Mouse (Mus musculus) gastrocnemius, adult 2 months (tissue): Measurements from ENCODE around the gene Cyp1b1. TPM values are rescaled to one million over a fixed set of nuclear protein-coding genes. Genes with fewer than 3 reads are reported as not detected.

ENCODE experiments used
- DNase-seq: peaks from one replicate; pipeline ENCODE4 v3.0.0; 2022
- H3K27ac ChIP-seq: fragments of 200-600 bp; 2 replicates; pipeline ENCODE4 v1.8.1; 2022; ENCODE audit warnings: mild to moderate bottlenecking
- H3K4me3 ChIP-seq: fragments of 200-600 bp; 2 replicates; pipeline ENCODE4 v1.8.1; 2022; ENCODE audit warnings: mild to moderate bottlenecking, moderate library complexity
- CTCF ChIP-seq: fragments of 200-600 bp; IDR thresholded peaks from 2 replicates; pipeline ENCODE4 v1.8.1; 2022; ENCODE audit warnings: antibody characterized with exemption, mild to moderate bottlenecking, moderate library complexity
- intact Hi-C: fragments of 180-260 bp; cut with DNase I; formaldehyde crosslinking; loops from one replicate; pipeline ENCODE4 v1.15.1; 2025
- long read RNA-seq, 2 experiments: library from polyadenylated mRNA; stranded (forward); transcript quantifications; one replicate each; pipeline ENCODE4 v2.0.0; 2021
- total RNA-seq, 2 experiments: library from RNA; stranded (reverse); gene quantifications; 2 replicates each; pipeline ENCODE4 v1.2.3; 2021

The Cyp1b1 gene
- total RNA-seq, result under 1 TPM; 0.59 to 0.64 TPM
- long read RNA-seq, experiment 1, full-length matches to known transcripts, result 1 of 2 reads
- long read RNA-seq, experiment 1, partial matches to known transcripts, result 1 of 2 reads
- long read RNA-seq, experiment 1, other reads (novel, unspliced or antisense), result 0 of 2 reads
- long read RNA-seq, experiment 2, partial matches to known transcripts, result 1 of 1 reads
- long read RNA-seq, experiment 2, other reads (novel, unspliced or antisense), result 0 of 1 reads

DNA sequence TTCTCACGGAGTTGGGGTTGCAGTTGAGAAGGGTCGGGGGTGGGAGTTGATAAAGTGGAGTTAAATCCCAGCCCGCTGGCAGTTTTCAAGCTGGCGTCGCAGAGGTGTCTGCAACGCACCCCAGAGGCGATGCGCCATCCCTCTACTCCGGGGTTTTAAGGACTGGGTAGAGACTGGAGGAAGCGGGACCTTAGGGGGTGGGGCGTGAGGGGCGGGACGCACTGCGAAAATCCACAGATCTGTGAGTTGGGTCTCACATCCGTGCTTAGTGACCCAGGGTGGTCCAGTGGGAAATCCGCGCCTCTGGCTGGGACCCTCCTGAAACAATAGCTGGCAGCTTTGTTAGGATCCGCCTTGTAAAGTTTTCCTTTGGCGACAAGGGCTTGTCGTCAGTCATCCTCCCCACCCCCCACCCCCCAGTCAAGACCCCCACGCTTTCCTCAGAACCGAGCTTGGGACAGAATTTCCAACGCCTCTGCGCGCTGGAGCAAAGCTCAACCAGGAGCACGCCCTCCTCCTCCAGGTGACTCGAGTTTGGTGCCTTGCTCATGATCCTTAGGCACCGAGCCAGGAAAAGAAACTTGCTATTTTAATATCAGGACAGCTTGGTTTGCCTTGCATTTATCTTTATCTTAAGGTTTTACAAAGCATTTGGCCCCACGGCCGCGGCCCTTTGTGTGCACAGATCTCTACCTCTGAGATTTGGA lies at the start of gene Cyp1b1:
Gene Cyp1b1, minus strand, starts transcription at position 131 of the 707 bp plus-strand sequence.
- DNase-seq, result peak; percentile 20
- H3K27ac ChIP-seq, result 0 out of 2 replicates have a peak within 1 kb of the TSS, but pooled peaks have one; percentile 44
- peak within 1 kb of the TSS; percentile 66 for H3K4me3 ChIP-seq
- intact Hi-C loops, result loop anchor here (5.0 kb wide), 2 partner anchors 53 to 122 kb away; no protein-coding TSS in a partner anchor
- TF ChIP-seq CTCF, result no peak

DNA sequence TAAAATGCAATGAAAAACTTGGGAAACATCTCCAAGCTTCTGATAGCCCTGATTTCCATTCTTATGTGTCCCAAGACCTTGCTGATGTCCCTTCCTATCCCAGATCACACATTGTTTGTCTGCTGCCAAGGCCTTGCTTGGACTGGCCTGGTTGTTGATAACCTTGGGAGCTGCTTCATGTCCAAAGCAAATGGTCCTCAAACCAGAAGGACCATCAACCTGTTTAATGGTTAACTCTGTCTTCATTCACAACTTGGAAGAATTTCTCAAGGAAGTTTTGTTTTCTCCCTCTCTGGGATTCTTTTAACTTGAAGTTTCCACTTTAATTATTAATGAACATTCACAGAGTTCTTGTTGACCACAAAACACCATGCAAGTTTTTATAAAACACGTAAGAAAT lies 47.0 kb upstream of the Cyp1b1 start:
- Histone ChIP-seq H3K27ac (no peak overlapping the region), H3K4me3 (no peak overlapping the region)
- TF ChIP-seq CTCF, result no peak
- no peak for DNase-seq
- intact Hi-C loops, result no loop called here

DNA sequence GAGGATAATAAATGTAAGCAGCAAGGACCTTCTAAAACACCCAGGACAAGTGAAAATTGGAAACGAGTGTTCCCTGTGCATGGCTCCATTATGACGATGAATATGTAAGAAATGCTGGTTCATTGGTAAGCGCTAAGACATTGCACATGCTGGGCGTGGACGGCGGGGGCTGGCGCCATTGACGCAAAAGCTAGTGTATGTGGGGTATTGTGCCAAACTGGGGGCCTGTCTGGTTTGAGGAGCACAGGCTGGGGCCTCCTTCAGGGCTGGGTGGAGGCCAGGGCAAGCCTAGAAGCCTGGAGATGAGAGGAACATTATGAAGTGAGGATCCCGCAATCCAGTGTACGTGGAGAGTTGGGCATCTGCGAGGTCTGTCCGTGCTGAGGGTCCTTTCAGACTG lies 39.0 kb upstream of the Cyp1b1 start:
- intact Hi-C loops, result no loop called here

DNA sequence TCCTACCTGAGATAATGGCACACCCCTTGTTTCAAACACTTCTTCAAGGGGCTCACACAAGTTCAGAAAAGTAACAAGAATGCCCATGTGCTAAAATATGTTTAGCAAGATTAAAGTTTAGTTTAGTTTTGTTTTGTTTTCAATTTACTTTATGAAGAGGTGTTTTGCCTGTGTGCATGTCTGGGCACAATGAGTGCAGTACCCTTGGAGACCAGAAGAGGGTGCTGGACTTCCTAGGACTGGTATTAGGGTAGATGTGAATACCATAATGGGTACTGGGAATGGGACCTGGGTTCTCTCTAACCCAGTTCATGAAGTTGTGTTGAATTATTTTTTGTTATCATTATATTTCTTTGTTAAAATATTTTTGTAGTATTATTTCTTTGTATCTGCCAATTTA lies 38.0 kb upstream of the Cyp1b1 start:
- no peak overlapping the region for H3K27ac ChIP-seq
- TF ChIP-seq CTCF, result peak; percentile 42
- no peak for DNase-seq
- intact Hi-C loops, result no loop called here
- no peak overlapping the region for H3K4me3 ChIP-seq

More for the DNA sequence above, 39.0 kb upstream of the Cyp1b1 start:
- Histone ChIP-seq H3K27ac (no peak overlapping the region), H3K4me3 (no peak overlapping the region)
- no peak for DNase-seq
- no peak for TF ChIP-seq CTCF

DNA sequence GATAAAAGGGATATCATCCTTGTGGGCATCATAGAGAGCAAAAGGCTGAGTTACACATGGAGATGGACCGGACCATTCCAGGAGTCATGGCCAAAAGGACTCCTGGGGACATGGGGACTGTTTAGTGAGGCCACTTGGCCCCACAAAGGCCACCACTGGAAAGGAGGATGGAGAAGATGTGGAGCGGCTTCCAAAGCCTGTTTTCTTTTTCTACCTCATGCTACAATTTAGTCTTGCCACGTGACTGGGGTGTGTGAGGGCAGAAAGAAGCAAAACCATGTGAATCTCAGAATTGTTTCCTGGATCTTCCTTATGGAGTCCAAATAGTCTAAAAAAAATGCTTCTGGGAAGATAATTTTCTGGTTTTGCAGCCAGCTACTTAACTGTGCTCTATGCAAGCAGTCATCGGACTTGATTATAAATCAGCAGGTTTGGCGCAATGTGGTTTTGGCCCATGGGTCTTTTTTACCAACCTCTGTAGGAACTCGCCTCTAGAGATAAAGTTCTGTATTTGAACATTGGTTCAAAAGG lies 36.9 kb upstream of the Cyp1b1 start:
- DNase-seq, result no peak
- Histone ChIP-seq H3K27ac (no peak overlapping the region), H3K4me3 (no peak overlapping the region)
- no peak for TF ChIP-seq CTCF
- intact Hi-C loops, result no loop called here

DNA sequence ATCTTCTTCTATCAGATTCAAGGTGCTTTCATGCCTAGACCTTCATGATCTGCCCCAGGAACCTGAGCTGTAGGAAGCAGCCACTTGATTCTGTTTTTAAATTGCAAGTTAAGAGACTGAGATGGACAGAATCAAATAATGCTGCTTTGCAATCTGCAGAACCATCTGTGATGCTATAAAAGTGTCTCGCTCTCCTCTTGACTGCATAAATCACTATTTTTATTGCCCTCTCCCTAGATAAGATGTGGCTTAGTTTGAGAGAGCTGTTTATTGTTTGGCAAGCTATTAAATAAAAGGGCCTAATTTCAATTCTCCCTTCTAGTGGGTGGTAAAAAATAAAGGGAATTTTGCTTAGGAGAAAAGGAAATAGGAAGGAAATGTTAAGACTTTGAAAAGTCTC lies 34.8 kb upstream of the Cyp1b1 start:
- intact Hi-C loops, result no loop called here
- DNase-seq, result no peak
- H3K4me3 ChIP-seq, result no peak overlapping the region

DNA sequence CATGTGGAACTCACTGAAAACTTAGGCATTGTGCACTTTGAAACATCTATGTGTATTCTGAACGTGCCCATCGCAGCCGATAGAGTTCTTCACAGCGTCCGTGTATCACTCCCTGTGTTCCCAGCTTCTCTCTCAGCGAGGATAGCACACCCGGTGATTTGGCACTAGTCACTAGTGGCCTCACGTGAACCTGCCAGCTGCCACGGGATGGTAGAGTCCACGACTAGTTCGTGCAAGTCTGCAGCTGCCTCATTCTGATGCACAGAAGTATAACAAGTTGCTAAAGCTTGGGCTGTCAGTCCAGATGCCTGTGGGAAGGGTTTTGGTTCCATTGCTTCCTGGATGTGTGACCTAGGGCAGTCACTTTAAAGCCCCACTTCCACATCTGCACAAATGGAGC lies 32.1 kb upstream of the Cyp1b1 start:
- no peak overlapping the region for H3K4me3 ChIP-seq
- TF ChIP-seq CTCF, result no peak
- no peak overlapping the region for H3K27ac ChIP-seq
- no peak for DNase-seq
- intact Hi-C loops, result no loop called here

More for the DNA sequence above, 34.8 kb upstream of the Cyp1b1 start:
- no peak overlapping the region for H3K27ac ChIP-seq
- TF ChIP-seq CTCF, result no peak

DNA sequence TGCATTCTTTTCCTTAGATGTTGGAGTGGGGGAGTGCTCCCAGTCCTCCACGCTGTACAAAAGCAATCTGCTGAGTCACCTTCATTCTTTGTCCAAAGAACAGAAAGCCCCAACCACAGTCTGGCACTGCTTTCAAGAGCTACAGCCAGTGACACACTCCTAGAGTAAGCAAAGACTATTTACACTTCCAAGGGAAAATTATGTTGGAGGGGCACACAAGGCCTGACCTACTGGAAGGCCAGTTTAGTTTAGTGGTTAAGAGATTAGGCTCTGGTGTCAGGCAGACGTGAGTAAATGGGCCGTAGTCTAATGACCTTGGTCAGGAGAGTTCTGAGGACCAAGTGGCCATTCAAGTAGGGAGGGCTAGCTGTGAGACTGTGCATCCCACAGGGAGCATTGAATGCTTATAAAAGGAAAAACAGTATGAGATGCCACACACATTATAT lies 31.3 kb upstream of the Cyp1b1 start:
- intact Hi-C loops, result no loop called here
- no peak overlapping the region for H3K27ac ChIP-seq
- TF ChIP-seq CTCF, result no peak
- H3K4me3 ChIP-seq, result no peak overlapping the region
- DNase-seq, result no peak

DNA sequence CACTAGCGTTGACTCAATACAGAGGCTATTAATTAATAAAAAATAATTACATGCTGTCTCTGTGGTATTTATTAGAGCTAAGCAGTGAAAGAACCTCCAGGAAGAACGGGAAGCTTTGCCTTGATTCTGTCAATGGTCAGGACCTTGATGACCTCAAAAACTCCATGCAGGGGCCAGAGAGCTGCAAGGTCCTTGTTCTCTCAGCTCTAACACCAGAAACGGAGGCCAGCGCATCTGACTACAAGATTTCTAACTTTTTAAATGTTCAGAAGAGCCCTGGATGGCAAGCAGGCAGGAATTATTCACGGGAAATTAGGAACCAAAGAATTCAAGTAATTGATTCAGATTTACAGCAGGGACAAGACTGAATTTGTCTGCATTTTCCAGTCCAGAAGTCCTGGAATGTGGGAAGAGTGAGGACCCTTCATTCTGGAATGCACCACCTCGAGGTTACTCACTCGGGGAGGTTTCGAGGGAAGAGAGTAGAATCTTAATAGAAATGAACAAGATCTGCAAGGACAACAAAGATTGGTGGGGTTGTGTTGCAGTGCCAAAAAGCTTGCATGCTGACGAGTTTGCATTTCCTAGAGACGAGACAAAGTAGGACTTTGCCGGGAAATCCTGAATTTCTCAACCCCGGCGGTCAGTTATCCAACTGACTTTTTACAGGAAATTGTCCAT lies 30.3 kb upstream of the Cyp1b1 start:
- no peak for DNase-seq
- no peak overlapping the region for H3K27ac ChIP-seq
- TF ChIP-seq CTCF, result no peak
- intact Hi-C loops, result no loop called here
- H3K4me3 ChIP-seq, result no peak overlapping the region

DNA sequence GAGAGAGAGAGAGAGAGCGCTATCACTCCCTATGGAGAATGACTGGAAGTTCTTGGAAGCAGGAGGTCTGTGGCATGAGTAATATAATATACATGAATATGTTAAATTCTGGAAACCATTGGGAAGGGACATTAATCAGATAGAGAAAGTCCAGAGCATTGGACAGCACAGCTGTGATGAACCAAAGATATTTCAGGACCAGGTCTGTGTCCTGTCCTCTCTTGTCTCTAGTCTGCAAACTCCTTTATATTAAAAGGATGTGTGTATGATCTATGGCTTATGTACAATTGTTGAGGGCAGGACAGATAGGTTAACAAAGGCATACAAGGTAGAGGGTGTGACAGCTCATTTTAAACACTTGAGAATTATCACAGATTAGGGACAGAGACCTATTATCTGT lies 28.6 kb upstream of the Cyp1b1 start:
- no peak for TF ChIP-seq CTCF
- intact Hi-C loops, result no loop called here

DNA sequence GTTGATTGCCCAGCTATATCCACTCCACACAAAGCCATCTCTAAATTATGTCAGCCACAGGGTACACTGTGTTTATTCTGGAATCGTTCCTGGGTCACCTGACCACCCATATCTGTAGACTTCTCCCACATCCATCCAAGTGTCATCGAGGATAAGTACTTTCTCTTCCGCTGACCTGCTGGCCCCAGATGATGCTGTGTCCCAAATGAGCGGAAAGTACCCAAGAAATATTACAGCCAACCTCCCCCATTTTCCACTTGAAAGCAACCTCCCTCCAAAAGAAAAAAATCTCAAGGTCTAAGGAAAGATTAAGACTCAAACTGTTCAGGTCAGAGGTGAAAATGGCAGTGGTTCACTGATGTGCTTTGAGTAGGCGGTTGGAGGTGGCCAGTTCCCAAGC lies 27.8 kb upstream of the Cyp1b1 start:
- DNase-seq, result no peak
- H3K27ac ChIP-seq, result no peak overlapping the region
- no peak for TF ChIP-seq CTCF
- no peak overlapping the region for H3K4me3 ChIP-seq
- intact Hi-C loops, result no loop called here

More for the DNA sequence above, 28.6 kb upstream of the Cyp1b1 start:
- Histone ChIP-seq H3K27ac (no peak overlapping the region), H3K4me3 (no peak overlapping the region)
- no peak for DNase-seq

DNA sequence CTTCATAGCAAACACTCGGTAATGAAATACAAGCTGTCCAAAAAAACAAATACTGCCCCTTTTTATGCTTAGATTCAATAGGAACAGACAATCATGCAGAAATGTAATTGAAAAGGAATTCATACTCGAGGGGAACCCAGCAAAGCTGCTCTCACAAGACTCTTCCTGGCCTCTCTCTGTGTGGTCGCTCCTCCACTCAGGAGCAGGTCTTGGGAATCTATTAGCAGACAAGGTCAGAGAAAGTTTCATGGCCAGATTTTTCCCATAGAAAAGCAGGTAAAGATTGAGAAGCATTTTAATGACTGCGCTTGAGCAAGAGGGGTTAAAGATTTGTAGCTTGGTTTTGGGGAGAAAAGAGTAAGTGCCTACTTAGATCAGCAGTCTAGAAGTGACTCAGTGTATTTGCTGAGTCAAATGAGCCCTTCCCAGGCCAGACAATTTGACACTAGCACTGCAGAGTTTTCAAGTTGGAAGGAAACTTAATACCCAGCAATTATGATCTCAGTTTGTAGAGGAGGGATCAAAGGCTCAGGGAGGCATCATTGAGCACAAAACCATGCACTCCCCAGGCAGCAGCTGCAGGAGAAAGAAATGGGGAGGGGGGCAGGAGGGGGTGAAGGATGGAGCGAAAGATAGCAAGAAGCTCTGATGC lies 24.1 kb upstream of the Cyp1b1 start:
- Histone ChIP-seq H3K4me3 (no peak overlapping the region), H3K27ac (no peak overlapping the region)
- intact Hi-C loops, result no loop called here
- TF ChIP-seq CTCF, result no peak
- DNase-seq, result no peak
